Mouse (Mus musculus) cerebellum, postnatal 25 days (tissue): Measurements from ENCODE around the gene Mrps15.
"Not testable (repeated sequence)": the region's sequence is repeated elsewhere in the genome, so short reads cannot be mapped to it uniquely, and the experiment has no call there.

ENCODE experiments used
- DNase-seq, 2 experiments: peaks; one replicate each; pipeline ENCODE4 v3.0.0; 2021; ENCODE audit warnings: mixed read lengths in 2 of 2

Gene Mrps15

DNA sequence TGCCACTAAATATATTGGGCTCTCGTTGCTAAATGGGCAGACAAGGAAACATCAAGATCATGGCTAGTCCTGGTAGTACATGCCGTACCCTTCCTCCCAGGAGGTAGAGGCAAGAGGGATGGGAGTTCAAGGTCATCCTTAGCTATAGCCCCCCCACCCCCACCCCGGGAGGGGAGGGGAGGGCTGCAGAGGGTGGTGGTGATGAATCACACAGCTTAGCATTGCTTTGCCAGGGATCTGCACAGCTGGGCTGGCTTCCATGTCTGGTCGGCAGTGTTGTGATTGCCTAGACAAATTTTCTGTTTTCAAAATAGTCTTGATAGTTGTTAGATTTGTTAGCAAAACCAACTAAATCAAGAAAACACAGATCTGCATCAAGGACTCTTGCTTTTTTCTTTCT is 32.5 kb downstream of the Mrps15 start:
- no peak for DNase-seq

DNA sequence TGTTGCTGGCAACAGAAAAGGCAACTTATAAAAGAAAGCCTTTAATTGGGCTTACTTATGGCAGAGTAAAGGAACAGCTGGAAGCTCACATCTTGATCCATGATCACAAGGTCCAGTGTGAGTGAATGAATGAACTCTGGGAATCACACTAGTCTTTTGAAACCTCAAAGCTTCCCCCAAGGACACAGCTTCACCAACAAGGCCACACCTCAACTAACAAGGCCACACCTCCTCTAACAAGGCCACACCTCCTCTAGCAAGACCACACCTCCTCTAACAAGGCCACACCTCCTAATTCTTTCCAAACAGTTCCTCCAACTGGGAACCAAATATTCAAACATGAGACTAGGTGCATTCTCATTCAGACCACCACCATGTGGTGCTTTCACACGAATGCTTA is 34.9 kb downstream of the Mrps15 start:
- no peak for DNase-seq

DNA sequence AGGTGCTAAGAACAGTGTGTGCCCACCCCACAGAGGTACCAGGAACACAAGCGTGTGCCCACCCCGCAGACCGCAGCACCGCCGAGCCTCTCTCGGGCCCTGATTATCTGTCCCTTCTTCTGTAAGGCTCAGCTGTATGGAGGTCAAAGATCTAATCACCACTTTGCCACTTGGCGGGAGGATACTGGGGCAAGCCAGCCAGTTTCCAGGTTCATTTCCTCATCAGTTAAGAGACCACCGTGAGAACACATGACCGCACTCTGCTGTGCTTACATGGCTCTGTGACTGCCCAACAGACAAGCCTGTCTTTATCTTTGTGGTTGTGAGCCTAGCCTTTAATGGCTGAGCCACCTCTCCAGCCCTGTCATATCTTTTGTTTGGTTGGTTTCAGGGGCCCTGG is 36.3 kb downstream of the Mrps15 start:
- no peak for DNase-seq

DNA sequence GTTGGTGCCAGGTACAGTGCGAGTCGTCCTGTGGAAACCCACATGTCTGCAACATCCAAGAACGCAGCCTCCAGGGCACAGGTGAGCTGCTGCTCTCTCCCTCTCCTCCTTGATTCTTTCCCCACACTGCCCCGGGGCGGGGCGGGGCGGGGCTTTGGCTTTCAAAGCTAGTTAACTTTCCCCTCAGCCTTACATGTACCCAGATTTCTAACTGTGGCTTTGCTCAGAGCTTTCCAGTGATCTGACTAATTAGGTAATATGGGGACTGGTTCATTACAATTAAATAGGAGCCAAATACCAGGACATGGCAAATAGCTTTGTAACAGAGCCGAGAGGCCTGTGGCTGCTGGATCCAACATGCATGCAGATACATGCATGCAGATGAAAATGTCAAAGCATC is 37.7 kb downstream of the Mrps15 start:
- no peak for DNase-seq

DNA sequence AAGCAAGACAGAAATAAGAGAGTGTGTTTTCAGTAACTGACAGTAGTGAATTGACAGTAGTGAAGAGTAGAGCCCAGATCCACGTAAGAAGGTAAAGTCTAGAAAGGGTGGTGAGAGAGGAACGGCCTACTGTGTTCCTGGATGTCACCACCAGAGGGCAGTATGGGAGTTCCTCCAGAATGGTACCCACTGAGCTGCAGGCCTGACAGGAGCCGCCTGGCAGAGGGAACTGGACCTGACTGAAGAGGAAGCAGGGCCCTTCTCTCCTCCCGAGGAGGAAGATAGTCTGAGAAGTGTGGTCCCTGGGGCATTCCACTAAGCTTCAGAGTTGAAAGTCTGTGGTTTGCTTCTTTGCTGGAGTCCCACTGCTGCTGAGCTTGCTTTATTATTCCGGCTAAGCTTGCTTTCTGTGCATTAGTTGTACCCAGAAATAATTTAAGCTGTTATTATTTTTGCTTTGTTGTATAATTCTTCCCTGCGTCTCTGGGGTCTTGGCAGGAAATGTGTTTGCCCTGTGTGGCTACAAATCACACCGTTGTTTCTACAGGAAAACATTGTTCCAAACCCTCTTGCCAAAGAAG is 39.4 kb downstream of the Mrps15 start:
- DNase-seq, result peak; percentile 84 to 91

DNA sequence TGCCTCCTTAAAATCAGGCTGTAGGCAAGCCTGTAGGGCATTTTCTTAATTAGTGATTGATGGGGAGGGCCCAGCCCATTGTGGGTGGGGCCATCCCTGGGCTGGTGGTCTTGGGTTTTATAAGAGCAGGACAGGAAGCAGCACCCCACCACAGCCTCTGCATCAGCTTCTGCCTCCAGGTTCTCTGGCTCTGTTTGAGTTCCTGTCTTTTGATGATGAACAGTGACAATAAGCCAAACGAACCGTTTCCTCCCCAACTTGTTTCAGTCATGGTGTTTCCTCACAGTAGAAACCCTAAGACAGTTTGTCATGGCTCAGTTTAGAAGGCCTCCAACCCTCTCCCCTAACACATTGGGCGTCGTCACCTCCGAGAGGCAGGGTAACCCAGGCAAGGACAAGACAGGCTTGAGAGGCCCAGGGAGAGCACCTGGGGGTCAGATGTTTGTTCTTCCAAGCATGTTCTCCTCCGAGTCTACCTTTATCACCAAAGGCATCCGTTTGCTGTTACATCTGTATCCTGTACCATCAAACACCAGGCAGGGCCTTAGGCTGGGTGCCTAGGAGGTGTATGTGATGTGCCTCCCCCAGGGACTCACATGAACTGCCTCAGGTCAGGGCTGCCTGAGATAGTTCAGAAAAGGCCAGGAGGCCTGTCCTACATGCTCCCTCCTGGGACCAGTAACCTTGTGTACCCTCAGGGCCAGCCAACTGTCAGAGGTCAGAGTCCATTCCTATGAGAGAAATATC is 43.5 kb downstream of the Mrps15 start:
- DNase-seq, result no peak

DNA sequence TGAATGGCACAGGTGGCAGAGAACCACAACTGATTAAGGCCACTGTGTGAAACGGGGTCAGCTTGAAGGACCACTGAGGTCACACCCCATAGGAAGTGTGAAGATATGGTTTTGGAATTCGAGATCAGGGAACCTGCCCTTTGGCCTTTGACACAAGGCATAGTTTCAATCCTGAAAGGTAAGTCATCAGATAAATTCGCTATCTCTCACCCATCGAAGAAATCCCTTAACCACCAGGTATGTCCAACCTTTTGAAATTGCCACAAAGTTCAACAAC is 44.1 kb downstream of the Mrps15 start:
- DNase-seq, result no peak

DNA sequence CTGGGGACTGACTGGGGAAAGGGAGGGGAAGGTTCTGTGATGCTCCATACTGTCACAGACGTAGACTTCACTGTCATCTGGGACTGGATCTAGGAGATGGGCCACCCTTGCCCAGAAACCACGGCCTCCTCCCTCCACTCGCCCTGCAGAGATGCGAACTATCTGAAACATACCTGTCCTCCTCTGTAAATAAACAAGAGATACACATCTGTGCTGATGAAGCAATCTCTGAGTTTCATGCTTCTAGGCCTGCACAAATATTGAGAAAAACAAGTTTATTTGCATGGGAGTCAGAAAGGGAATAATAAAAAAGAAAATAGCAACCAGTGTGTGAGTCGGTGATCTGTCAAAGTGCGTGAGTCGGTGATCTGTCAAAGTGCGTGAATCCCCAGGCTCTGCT is 45.1 kb downstream of the Mrps15 start:
- no peak for DNase-seq

DNA sequence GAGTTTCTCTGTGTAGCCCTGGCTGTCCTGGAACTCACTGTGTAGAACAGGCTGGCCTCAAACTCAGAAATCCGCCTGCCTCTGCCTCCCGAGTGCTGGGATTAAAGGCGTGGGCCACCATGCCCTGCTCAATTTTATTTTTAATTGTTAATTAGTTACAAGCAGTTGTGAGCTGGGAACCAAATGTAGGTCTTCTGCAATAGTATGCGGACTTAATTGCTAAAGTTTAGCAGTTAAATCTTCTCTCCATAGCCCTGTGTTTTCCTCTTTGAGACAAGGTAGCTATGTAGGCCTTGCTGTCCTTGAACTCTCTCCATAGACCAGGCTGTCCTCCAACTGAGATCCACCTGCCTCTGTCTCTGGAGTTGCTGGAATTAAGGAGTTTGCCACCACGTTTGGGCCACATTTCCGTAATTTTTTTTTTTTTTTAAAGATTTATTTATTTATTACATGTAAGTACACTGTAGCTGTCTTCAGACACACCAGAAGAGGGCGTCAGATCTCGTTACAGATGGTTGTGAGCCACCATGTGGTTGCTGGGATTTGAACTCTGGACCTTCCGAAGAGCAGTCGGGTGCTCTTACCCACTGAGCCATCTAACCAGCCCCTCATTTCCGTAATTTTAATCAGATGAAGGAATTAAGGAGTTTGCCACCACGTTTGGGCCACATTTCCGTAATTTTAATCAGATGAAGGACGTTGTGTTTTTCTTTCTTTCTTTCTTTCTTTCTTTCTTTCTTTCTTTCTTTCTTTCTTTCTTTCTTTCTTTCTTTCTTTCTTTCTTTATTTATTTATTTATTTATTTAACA is 49.1 kb downstream of the Mrps15 start:
- not testable (repeated sequence) for DNase-seq

DNA sequence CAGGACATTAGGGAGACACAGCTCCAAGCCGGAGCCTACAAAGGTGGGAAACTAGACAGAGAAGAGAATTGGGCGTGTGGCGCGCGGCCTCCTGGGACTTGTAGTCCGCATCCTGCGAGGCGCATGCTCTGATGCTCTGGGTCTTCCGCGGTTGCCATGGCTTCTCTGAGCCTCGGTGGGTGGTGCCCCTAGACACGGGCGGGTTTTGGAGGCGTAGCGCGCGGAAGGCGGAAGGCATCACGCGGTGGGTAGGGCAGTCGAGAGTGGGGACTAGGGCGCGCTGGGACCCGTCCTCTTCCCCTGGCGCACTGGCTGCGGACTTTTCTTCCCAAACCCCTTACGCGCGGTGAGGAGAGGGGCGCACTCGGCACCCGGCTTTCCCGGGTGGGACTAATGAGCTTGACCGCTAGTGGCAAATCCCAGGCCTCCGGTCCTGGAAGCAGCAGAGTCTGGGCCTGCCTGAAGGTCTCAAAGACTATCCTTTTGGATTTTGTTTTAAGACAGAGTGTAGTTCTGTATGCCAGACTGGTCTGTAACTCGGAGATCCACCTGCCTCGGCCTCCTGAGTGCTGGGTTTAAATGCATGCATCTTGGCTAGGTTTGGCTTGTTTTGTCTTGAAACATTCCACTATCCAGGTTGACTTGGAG is 49.9 kb downstream of the Mrps15 start, which contains the start of gene Lsm10:
Gene Lsm10 (plus strand): TSS at position 160 of the 648 bp plus-strand sequence.
- peak; percentile 92 to 96 for DNase-seq

DNA sequence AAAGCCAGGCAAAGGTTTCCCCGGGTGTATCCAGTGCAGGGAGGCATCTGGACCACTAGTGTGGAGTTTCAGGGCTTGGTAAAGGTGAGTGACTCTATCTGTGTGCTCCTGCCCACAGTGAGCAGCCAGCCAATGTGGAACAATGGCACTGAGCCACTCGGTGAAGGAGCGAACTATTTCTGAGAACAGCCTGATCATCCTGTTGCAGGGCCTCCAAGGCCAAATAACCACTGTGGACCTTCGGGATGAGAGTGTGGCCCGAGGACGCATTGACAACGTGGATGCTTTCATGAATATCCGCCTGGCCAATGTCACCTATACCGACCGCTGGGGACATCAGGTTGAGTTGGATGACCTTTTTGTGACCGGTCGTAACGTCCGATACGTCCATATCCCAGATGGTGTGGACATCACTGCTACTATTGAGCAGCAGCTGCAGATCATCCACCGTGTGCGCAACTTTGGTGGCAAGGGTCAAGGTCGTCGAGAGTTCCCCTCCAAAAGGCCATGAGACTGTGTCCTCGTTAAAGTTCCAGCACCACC is 51.1 kb downstream of the Mrps15 start:
- no peak for DNase-seq

DNA sequence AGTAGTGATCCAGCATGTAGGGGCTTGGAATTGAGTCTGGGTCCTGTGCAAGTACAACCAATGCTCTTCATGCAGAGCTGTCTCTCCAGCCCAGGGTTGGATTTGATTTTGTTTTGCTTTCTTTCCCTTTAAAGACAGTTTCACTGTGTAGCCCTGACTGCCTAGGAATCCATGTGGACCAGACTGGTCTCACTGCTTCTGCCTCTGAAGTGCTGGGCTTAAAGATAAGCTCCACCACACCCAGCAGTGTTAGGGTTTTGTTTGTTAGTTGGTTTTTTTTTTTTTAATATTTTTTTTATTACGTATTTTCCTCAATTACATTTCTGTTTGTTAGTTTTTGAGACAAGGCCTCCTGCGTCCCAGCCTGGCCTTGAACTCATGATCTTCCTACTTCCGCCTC is 52.6 kb downstream of the Mrps15 start:
- DNase-seq, result no peak

DNA sequence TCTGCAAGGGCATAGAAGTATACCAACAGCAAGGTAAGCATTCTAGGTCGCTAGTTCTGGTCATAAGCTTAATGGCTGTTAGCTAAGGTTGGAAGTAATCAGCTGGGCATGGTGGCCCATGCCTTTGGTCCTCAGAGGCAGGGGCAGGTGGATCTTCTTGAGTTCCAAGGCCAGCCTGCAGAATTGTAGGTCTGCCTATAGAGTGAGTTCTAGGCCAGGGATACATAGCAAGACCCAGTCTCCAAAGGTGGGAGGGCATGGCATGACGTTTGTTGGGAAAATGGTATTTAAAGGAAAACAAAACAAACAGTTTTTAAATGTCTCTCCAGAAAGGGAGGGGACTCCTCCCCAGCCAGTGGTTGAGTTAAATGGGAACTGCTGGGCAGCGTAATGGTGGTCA is 54.0 kb downstream of the Mrps15 start:
- DNase-seq, result no peak

DNA sequence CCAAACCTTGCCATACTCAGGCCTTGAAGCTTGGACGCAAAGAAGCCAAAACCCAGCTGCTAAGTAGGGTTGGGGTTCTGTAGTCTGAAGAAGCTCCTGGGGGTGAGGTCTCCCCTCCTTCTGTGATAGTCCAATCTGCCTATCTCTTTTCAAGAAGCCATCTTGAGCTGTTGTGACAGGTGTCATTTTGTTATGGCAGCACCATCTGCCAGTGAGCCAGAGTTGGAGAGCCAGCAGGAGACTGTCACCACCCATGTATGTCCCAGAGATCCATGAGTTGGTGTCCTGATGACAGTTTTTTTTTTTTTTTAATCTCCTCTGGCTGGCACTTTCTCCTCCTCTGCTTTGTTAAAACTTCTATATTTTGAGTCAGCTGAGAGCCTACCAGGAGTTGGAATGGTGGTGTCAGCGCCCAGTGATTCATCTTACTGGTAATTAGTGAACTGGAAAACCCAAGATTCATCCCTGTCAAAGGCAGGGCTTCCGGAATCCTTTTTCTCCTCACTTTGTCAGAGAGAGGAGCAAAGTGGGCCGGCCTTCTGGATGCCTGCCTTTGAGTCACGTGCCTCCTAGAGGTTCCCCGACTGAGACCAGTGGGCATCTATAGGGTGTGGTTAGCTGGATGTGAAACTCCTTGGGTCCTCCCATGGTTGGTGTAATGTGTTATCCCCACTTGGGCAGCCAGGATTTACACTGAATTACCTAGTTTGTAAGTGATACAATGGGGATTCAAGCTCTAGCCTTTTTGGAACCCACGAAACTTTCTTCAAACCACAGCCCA is 55.5 kb downstream of the Mrps15 start:
- DNase-seq, result no peak

DNA sequence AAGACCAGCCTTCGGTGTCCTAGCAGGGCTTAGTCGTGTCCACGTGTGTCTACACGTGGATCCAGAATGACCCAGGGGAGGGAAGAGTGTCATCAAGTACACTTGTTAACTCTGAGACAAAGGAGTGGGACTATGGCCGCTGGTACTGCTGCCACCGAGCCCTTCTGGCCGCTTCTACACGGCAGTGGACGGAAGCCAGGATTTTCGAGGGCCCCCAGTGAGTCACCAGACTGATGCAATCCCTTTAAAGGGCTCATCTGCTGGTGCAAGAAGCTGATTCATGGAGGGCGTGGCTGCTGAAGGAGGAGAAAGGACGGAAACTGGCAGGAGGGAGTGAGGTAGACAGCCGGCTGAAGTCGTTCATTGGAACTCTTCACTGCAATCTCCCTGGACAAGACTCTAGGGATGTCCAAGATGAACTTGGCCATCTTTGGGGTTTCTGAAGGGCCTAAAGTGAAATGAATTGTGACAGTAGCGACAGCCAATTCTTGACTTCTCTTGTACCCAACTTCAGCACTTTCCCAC is 56.4 kb downstream of the Mrps15 start:
- peak; percentile 77 to 87 for DNase-seq

DNA sequence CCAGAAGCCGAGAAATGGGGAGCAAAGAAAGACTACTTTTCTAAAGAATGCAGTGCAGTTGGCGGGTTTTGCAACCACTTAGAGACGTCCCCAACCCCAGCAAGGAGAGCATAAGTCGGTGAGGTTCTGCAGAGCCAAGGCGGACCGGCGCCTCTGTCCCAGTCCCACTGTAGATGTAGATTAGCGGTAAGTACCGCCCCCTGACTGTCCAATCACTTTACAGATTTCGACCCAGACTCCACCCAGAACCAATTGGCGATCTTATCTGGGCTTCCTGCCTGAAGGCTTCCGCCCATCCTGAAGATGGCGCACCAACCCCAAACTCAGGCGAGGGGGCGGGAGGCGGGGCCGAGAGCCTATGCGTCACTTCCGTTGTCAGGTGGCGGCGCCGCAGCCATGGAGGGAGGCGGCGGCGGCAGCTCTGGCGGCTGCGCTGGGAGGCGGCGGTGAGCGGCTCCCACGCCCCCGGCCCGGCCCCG is 56.9 kb downstream of the Mrps15 start, which contains the start of gene Stk40:
Gene Stk40 (plus strand): TSS at position 368 of the 479 bp plus-strand sequence.
- peak; percentile 96 to 98 for DNase-seq

DNA sequence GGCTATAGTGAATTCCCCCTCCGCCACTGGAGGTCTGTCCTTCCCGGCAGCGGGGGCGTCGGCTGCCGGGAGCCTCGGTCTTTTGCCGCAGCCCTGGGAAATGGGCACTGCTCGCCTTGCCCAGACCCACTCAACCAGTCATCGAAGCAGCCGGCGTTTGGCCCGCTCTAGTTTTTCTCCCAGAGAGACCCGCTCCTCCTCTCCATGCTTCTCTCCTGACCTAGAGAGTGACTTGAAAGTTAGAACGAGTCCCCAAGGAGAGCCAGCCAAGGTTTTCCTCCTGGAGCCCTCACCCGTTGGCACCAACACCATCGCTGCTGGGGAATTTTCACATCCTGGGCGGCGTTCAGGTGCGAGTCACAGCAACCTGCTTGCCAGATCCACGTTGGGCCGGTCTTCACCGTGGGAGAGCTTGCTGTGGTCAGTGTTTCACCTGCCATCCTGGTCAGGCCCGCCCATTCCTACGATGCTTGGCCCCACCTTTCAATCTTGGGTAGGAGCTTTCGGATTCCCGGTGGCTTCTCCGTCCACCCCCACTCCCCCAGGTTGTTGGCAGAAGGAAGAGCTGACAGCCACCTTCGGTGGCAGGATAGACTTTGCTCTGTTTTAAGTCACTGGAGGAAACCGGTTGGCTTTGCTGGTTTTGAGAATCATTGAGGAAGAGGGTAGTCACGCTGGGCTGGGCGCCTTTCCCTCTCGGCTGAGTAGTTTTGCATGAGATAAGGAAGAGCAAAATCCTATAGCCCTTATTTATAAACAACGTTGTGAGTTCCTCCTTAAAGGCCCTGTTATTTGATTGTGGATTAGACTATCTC is 57.7 kb downstream of the Mrps15 start:
- DNase-seq, result peak; percentile 74 to 78
